Mouse (Mus musculus): ENCODE results near the gene Zscan29.

DNA sequence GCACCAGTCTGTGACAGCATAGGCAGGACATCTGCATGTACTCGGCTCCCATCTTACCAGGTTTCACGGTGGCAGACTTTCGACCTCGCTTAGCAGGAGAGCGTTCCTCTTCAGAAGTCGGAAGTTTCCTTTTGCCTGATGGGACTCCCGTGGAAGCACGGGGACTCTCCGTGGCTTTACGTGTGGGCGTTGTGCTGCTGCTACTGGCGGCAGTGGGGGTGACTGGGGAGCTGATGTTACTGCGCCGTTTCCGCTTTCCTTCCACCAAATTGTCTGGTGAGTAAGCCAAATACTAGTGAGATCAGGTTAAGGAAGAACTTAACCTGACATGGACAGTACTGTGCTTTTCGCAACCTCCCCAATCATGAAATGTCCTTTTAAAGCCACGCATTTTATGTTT, 33.4 kb upstream of the Zscan29 start:
- no peak for TF ChIP-seq CTCF (IDR thresholded peaks at IDR 0.05; ENCODE audit: borderline replicate concordance, insufficient read depth, low read depth, low read length)
- no peak for TF ChIP-seq POLR2A (IDR thresholded peaks at IDR 0.05; ENCODE audit: borderline replicate concordance, insufficient read depth, low read length)
